Mouse (Mus musculus): ENCODE results near the gene Fam214a. TPM values are rescaled to one million over a fixed set of nuclear protein-coding genes. Genes with fewer than 3 reads are reported as not detected.
A peak's percentile ranks its signal among the peaks of the same experiment; 100 is the strongest.

Gene Fam214a
- polyA plus RNA-seq, 1 experiment from 2014 or later = 11.4 TPM

GRCm38 (mm10) chr9:74953265-74953958, 728 bp downstream of the Fam214a start:
- Histone ChIP-seq H3K27me3 (no peaks in the 10 kb centered on the region), H3K9ac (peak overlapping the region; percentile 88), H3K4me1 (replicated peaks) (peaks cover 17% of the 10 kb centered on the region), H3K4me3 (peak overlapping the region; percentile 84), H3K36me3 (peaks cover 3% of the 10 kb centered on the region; the same call in 1 of the 2 replicates), H3K27ac (peak overlapping the region; percentile 96), H3K4me2 (peak overlapping the region; percentile 85), H3K9me3 (replicated peaks) (no peaks in the 10 kb centered on the region)
- peak; percentile 70 for ATAC-seq (replicated peaks; ENCODE audit: insufficient number of reproducible peaks, insufficient read depth, low FRiP score, low read depth)
- WGBS = 4% methylated on average over 31 of the region's 31 CpGs

GRCm38 (mm10) chr9:74953959-74954279, 1.2 kb downstream of the Fam214a start:
- Histone ChIP-seq H3K36me3 (peaks cover 3% of the 10 kb centered on the region; the same call in 1 of the 2 replicates), H3K27ac (peak overlapping the region; percentile 96), H3K4me1 (replicated peaks) (peaks cover 17% of the 10 kb centered on the region)

GRCm38 (mm10) chr9:74954387-74954786, 1.7 kb downstream of the Fam214a start:
- Histone ChIP-seq H3K4me1 (replicated peaks) (peaks cover 17% of the 10 kb centered on the region), H3K4me2 (peak overlapping the region; percentile 85), H3K27ac (no peak overlapping the region), H3K27me3 (no peaks in the 10 kb centered on the region), H3K9ac (no peak overlapping the region), H3K9me3 (replicated peaks) (no peaks in the 10 kb centered on the region), H3K36me3 (peaks cover 3% of the 10 kb centered on the region; the same call in 1 of the 2 replicates), H3K4me3 (0 out of 2 replicates have a peak overlapping the region, but pooled peaks have one; percentile 84)
- 77% methylated on average over 2 of the region's 2 CpGs for WGBS
- ATAC-seq (replicated peaks; ENCODE audit: insufficient number of reproducible peaks, insufficient read depth, low FRiP score, low read depth) = no peak

More at GRCm38 (mm10) chr9:74953959-74954279, 1.2 kb downstream of the Fam214a start:
- ATAC-seq (replicated peaks; ENCODE audit: insufficient number of reproducible peaks, insufficient read depth, low FRiP score, low read depth) = no peak
- Histone ChIP-seq H3K9ac (peak overlapping the region; percentile 88), H3K4me2 (peak overlapping the region; percentile 85), H3K4me3 (peak overlapping the region; percentile 84), H3K9me3 (replicated peaks) (no peaks in the 10 kb centered on the region), H3K27me3 (no peaks in the 10 kb centered on the region)
- 45% methylated on average over 2 of the region's 2 CpGs for WGBS

GRCm38 (mm10) chr9:74960630-74961029, 7.9 kb downstream of the Fam214a start:
- ATAC-seq (replicated peaks; ENCODE audit: insufficient number of reproducible peaks, insufficient read depth, low FRiP score, low read depth) = no peak; the same call in 1 of the 2 replicates
- Histone ChIP-seq H3K9ac (no peak overlapping the region), H3K9me3 (replicated peaks) (no peaks in the 10 kb centered on the region), H3K4me3 (no peak overlapping the region), H3K4me1 (replicated peaks) (peaks cover 12% of the 10 kb centered on the region), H3K27me3 (no peaks in the 10 kb centered on the region), H3K36me3 (peaks cover 3% of the 10 kb centered on the region; the same call in 1 of the 2 replicates), H3K4me2 (0 out of 2 replicates have a peak overlapping the region, but pooled peaks have one; percentile 26), H3K27ac (peak overlapping the region; percentile 38; the same call in 1 of the 2 replicates)
- 45% methylated on average over 6 of the region's 6 CpGs for WGBS

GRCm38 (mm10) chr9:74961073-74961575, 8.4 kb downstream of the Fam214a start:
- H3K27ac ChIP-seq = 0 out of 2 replicates have a peak overlapping the region, but pooled peaks have one; percentile 38
- H3K4me1 ChIP-seq (replicated peaks) = peaks cover 15% of the 10 kb centered on the region
- no peak for ATAC-seq (replicated peaks; ENCODE audit: insufficient number of reproducible peaks, insufficient read depth, low FRiP score, low read depth)
- H3K4me2 ChIP-seq = peak overlapping the region; percentile 26; the same call in 1 of the 2 replicates
- no peaks in the 10 kb centered on the region for H3K27me3 ChIP-seq
- peaks cover 1% of the 10 kb centered on the region; the same call in 1 of the 2 replicates for H3K36me3 ChIP-seq
- no peak overlapping the region for H3K4me3 ChIP-seq
- no peak overlapping the region for H3K9ac ChIP-seq
- 30% methylated on average over 14 of the region's 14 CpGs for WGBS
- no peaks in the 10 kb centered on the region for H3K9me3 ChIP-seq (replicated peaks)

- no peaks in the 10 kb centered on the region for H3K27me3 ChIP-seq
- H3K4me1 ChIP-seq (replicated peaks) = peaks cover 17% of the 10 kb centered on the region
- no peak for ATAC-seq (replicated peaks; ENCODE audit: insufficient number of reproducible peaks, insufficient read depth, low FRiP score, low read depth)
- no peak overlapping the region for H3K27ac ChIP-seq
- no peak overlapping the region for H3K9ac ChIP-seq
- 64% methylated on average over 2 of the region's 2 CpGs for WGBS
- no peaks in the 10 kb centered on the region for H3K36me3 ChIP-seq
- H3K4me2 ChIP-seq = no peak overlapping the region
- H3K4me3 ChIP-seq = no peak overlapping the region
- H3K9me3 ChIP-seq (replicated peaks) = no peaks in the 10 kb centered on the region
Measured at GRCm38 (mm10) chr9:74963953-74964352, 11.3 kb downstream of the Fam214a start.

- Histone ChIP-seq H3K36me3 (no peaks in the 10 kb centered on the region), H3K9me3 (replicated peaks) (no peaks in the 10 kb centered on the region), H3K9ac (no peak overlapping the region), H3K27ac (no peak overlapping the region), H3K27me3 (no peaks in the 10 kb centered on the region), H3K4me2 (no peak overlapping the region), H3K4me3 (no peak overlapping the region), H3K4me1 (replicated peaks) (peaks cover 17% of the 10 kb centered on the region)
- ATAC-seq (replicated peaks; ENCODE audit: insufficient number of reproducible peaks, insufficient read depth, low FRiP score, low read depth) = no peak
- 79% methylated on average over 10 of the region's 10 CpGs for WGBS
Measured at GRCm38 (mm10) chr9:74964866-74965384, 12.2 kb downstream of the Fam214a start.

- H3K4me2 ChIP-seq = no peak overlapping the region
- no peak for ATAC-seq (replicated peaks; ENCODE audit: insufficient number of reproducible peaks, insufficient read depth, low FRiP score, low read depth)
- H3K27me3 ChIP-seq = no peaks in the 10 kb centered on the region
- 37% methylated on average over 4 of the region's 4 CpGs for WGBS
- H3K9ac ChIP-seq = no peak overlapping the region
- H3K36me3 ChIP-seq = no peaks in the 10 kb centered on the region
- no peak overlapping the region for H3K4me3 ChIP-seq
- H3K9me3 ChIP-seq (replicated peaks) = no peaks in the 10 kb centered on the region
- H3K27ac ChIP-seq = no peak overlapping the region
- peaks cover 11% of the 10 kb centered on the region for H3K4me1 ChIP-seq (replicated peaks)
Measured at GRCm38 (mm10) chr9:74966200-74966599, 13.5 kb downstream of the Fam214a start.

GRCm38 (mm10) chr9:74968647-74969428, 16.2 kb downstream of the Fam214a start:
- Histone ChIP-seq H3K4me3 (no peak overlapping the region), H3K27ac (no peak overlapping the region), H3K9ac (no peak overlapping the region), H3K4me2 (no peak overlapping the region), H3K9me3 (replicated peaks) (no peaks in the 10 kb centered on the region), H3K4me1 (replicated peaks) (0 out of 2 replicates have a peak, but pooled peaks cover 11% of the 10 kb centered on the region), H3K36me3 (no peaks in the 10 kb centered on the region), H3K27me3 (no peaks in the 10 kb centered on the region)
- WGBS = 87% methylated on average over 8 of the region's 8 CpGs
- no peak for ATAC-seq (replicated peaks; ENCODE audit: insufficient number of reproducible peaks, insufficient read depth, low FRiP score, low read depth)

- H3K36me3 ChIP-seq = no peaks in the 10 kb centered on the region
- H3K4me1 ChIP-seq (replicated peaks) = peaks cover 25% of the 10 kb centered on the region
- no peak for ATAC-seq (replicated peaks; ENCODE audit: insufficient number of reproducible peaks, insufficient read depth, low FRiP score, low read depth)
- no peak overlapping the region for H3K9ac ChIP-seq
- H3K27me3 ChIP-seq = no peaks in the 10 kb centered on the region
- H3K4me2 ChIP-seq = no peak overlapping the region
- 93% methylated on average over 1 of the region's 1 CpGs for WGBS
- no peak overlapping the region for H3K4me3 ChIP-seq
- H3K27ac ChIP-seq = no peak overlapping the region
- H3K9me3 ChIP-seq (replicated peaks) = no peaks in the 10 kb centered on the region
Measured at GRCm38 (mm10) chr9:74970591-74970990, 17.9 kb downstream of the Fam214a start.

Measured in heart, embryonic 15.5 days (tissue).